Mouse (Mus musculus): ENCODE measurements at regions not wholly inside any gene's neighbourhood (a gene's known extent, or its start where the extent isn't known, plus 50 kb on each side); places are given as distances from the start of the nearest gene placed in this dataset.

DNA sequence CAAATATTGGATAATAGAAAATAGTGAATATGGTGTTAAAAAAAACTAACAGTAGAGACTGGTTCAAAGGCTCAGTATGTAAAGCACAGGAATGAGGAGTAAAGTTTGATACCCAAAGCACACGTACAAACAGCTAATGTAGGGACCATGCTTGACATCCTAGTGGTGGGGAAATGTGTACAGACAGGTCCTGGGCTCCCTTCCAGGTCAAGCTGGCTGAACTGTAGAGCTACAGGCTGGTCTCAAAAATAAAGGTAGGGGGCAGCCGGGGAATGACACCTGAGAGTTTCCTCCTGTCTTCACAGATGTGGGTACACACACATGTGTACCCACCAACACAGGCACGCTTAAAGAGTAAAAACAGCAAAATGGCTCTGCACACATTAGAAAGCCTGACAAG lies 309.9 kb upstream of the Nova1 start:
- Histone ChIP-seq H3K4me1 (ENCODE audit: control insufficient read depth, insufficient read depth, low read length) (no peaks in the 10 kb centered on the region), H3K4me3 (ENCODE audit: insufficient read depth, low read depth, low read length) (no peak overlapping the region), H3K27ac (ENCODE audit: insufficient read depth, low read depth, low read length) (no peak overlapping the region)
- WGBS = 85% methylated on average over 3 of the region's 3 CpGs
- no peak for TF ChIP-seq CTCF (IDR thresholded peaks at IDR 0.05; ENCODE audit: insufficient read depth, low read depth, low read length)
- TF ChIP-seq POLR2A (IDR thresholded peaks at IDR 0.05; ENCODE audit: insufficient read depth, low read depth, low read length) = no peak

DNA sequence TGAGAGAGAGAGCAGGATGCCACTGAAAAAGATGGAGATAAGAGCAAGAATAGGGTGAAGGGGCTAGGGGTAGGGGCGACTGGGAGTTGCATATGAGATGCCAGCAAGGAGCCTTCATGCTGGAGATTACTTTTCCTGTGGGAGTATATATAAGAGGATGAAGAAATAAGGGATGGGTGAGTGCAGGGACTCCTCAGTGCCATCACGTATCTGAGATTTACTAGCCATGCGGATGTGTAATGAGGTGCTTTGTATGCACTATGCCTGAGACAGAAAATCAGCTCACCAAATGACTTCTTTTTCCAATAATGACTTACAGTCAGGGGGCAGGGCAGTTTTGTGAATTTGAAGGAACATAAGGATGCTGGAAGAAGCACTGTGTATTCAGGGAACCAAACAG lies 302.7 kb upstream of the Nova1 start:
- Histone ChIP-seq H3K27ac (ENCODE audit: insufficient read depth, low read depth, low read length) (no peak overlapping the region), H3K4me3 (ENCODE audit: insufficient read depth, low read depth, low read length) (no peak overlapping the region), H3K4me1 (ENCODE audit: control insufficient read depth, insufficient read depth, low read length) (no peaks in the 10 kb centered on the region)
- WGBS = 85% methylated on average over 3 of the region's 3 CpGs
- no peak for TF ChIP-seq POLR2A (IDR thresholded peaks at IDR 0.05; ENCODE audit: insufficient read depth, low read depth, low read length)
- TF ChIP-seq CTCF (IDR thresholded peaks at IDR 0.05; ENCODE audit: insufficient read depth, low read depth, low read length) = no peak

DNA sequence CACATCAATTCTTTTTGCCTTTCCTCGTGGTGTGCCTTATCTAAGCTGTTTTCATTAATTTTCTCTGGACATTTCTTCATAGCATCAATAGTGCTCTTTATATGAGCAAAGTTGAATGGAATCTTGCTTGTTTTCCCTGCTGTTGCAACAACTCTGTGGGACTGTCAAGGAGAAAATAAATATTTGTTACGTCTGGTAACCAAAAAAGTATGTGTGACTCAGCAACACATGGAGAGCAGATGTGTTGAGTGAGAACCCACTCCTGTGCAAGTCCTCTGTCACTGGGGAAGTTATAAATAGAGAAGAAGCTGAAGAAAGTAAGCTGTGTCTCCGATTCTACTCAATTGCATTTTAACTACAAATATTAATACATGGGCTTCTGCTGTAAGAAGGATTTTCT lies 298.8 kb upstream of the Nova1 start:
- TF ChIP-seq POLR2A (IDR thresholded peaks at IDR 0.05; ENCODE audit: insufficient read depth, low read depth, low read length) (no peak), CTCF (IDR thresholded peaks at IDR 0.05; ENCODE audit: insufficient read depth, low read depth, low read length) (no peak)
- no peak overlapping the region for H3K27ac ChIP-seq (ENCODE audit: insufficient read depth, low read depth, low read length)
- WGBS = 46% methylated on average over 3 of the region's 3 CpGs

GRCm38 (mm10) chr12:47089234-47089633 lies 270.5 kb upstream of the Nova1 start:
- H3K4me3 ChIP-seq (ENCODE audit: insufficient read depth, low read depth, low read length) = no peak overlapping the region
- H3K27ac ChIP-seq (ENCODE audit: insufficient read depth, low read depth, low read length) = no peak overlapping the region
- H3K4me1 ChIP-seq (ENCODE audit: control insufficient read depth, insufficient read depth, low read length) = no peaks in the 10 kb centered on the region
- no peak for TF ChIP-seq CTCF (IDR thresholded peaks at IDR 0.05; ENCODE audit: insufficient read depth, low read depth, low read length)
- no peak for TF ChIP-seq POLR2A (IDR thresholded peaks at IDR 0.05; ENCODE audit: insufficient read depth, low read depth, low read length)

More for the DNA sequence above, 298.8 kb upstream of the Nova1 start:
- H3K4me1 ChIP-seq (ENCODE audit: control insufficient read depth, insufficient read depth, low read length) = no peaks in the 10 kb centered on the region
- no peak overlapping the region for H3K4me3 ChIP-seq (ENCODE audit: insufficient read depth, low read depth, low read length)

GRCm38 (mm10) chr12:47074961-47075360 lies 256.2 kb upstream of the Nova1 start:
- H3K4me1 ChIP-seq (ENCODE audit: control insufficient read depth, insufficient read depth, low read length) = no peaks in the 10 kb centered on the region
- H3K4me3 ChIP-seq (ENCODE audit: insufficient read depth, low read depth, low read length) = no peak overlapping the region
- no peak for TF ChIP-seq POLR2A (IDR thresholded peaks at IDR 0.05; ENCODE audit: insufficient read depth, low read depth, low read length)
- TF ChIP-seq CTCF (IDR thresholded peaks at IDR 0.05; ENCODE audit: insufficient read depth, low read depth, low read length) = no peak
- no peak overlapping the region for H3K27ac ChIP-seq (ENCODE audit: insufficient read depth, low read depth, low read length)
- WGBS = 75% methylated on average over 2 of the region's 2 CpGs

DNA sequence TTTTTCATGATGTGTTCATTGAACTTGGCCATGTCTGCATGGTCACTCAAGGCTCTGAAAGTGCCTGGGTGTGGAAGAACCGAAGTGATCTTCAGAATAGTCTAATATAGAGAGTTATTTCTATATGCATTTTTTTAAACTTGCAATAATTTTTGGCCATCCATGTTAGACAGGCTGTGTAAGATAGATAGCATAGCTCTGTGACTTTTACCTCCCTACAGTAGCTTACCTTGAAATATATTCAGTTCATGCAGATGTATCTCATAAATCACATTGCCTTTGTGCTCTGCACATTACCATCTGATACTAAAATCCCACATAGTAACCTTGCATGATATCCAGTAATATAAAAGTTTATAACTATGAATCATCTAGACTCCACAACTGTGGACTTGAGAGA lies 233.7 kb upstream of the Nova1 start:
- no peak overlapping the region for H3K27ac ChIP-seq (ENCODE audit: insufficient read depth, low read depth, low read length)
- TF ChIP-seq CTCF (IDR thresholded peaks at IDR 0.05; ENCODE audit: insufficient read depth, low read depth, low read length) = no peak
- TF ChIP-seq POLR2A (IDR thresholded peaks at IDR 0.05; ENCODE audit: insufficient read depth, low read depth, low read length) = no peak
- 77% methylated on average over 1 of the region's 1 CpGs for WGBS
- no peaks in the 10 kb centered on the region for H3K4me1 ChIP-seq (ENCODE audit: control insufficient read depth, insufficient read depth, low read length)
- H3K4me3 ChIP-seq (ENCODE audit: insufficient read depth, low read depth, low read length) = no peak overlapping the region

GRCm38 (mm10) chr12:47020810-47021348 lies 202.2 kb upstream of the Nova1 start:
- Histone ChIP-seq H3K4me3 (ENCODE audit: insufficient read depth, low read depth, low read length) (no peak overlapping the region), H3K27ac (ENCODE audit: insufficient read depth, low read depth, low read length) (no peak overlapping the region), H3K4me1 (ENCODE audit: control insufficient read depth, insufficient read depth, low read length) (no peaks in the 10 kb centered on the region)
- WGBS = 63% methylated on average over 6 of the region's 6 CpGs
- TF ChIP-seq CTCF (IDR thresholded peaks at IDR 0.05; ENCODE audit: insufficient read depth, low read depth, low read length) (no peak), POLR2A (IDR thresholded peaks at IDR 0.05; ENCODE audit: insufficient read depth, low read depth, low read length) (no peak)

- Histone ChIP-seq H3K4me1 (ENCODE audit: control insufficient read depth, insufficient read depth, low read length) (no peaks in the 10 kb centered on the region), H3K4me3 (ENCODE audit: insufficient read depth, low read depth, low read length) (no peak overlapping the region), H3K27ac (ENCODE audit: insufficient read depth, low read depth, low read length) (no peak overlapping the region)
- 91% methylated on average over 1 of the region's 1 CpGs for WGBS
- TF ChIP-seq CTCF (IDR thresholded peaks at IDR 0.05; ENCODE audit: insufficient read depth, low read depth, low read length) (no peak), POLR2A (IDR thresholded peaks at IDR 0.05; ENCODE audit: insufficient read depth, low read depth, low read length) (no peak)
Observed at GRCm38 (mm10) chr12:46992343-46992742, 173.6 kb upstream of the Nova1 start.

DNA sequence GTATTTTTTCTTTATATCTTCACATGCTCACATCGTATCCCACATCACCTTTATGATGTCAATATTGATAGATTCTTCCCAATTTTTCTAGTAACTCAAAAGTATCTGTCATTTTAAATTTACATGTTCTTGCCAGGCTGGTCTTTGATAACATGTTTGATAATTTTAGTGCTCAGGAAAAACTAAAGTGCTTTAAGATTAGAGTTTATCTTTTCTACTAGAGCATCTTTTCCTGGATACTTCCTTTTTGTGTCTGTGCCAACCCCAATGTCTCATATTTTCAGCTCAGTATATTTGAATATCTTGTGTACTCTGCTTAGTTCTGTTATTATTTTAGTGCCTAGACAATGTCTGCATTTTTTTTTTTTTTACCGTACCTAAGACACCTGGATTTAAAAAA lies 170.2 kb upstream of the Nova1 start:
- TF ChIP-seq CTCF (IDR thresholded peaks at IDR 0.05; ENCODE audit: insufficient read depth, low read depth, low read length) = no peak
- TF ChIP-seq POLR2A (IDR thresholded peaks at IDR 0.05; ENCODE audit: insufficient read depth, low read depth, low read length) = no peak
- H3K4me1 ChIP-seq (ENCODE audit: control insufficient read depth, insufficient read depth, low read length) = no peaks in the 10 kb centered on the region
- no peak overlapping the region for H3K4me3 ChIP-seq (ENCODE audit: insufficient read depth, low read depth, low read length)
- 82% methylated on average over 2 of the region's 2 CpGs for WGBS
- H3K27ac ChIP-seq (ENCODE audit: insufficient read depth, low read depth, low read length) = no peak overlapping the region

DNA sequence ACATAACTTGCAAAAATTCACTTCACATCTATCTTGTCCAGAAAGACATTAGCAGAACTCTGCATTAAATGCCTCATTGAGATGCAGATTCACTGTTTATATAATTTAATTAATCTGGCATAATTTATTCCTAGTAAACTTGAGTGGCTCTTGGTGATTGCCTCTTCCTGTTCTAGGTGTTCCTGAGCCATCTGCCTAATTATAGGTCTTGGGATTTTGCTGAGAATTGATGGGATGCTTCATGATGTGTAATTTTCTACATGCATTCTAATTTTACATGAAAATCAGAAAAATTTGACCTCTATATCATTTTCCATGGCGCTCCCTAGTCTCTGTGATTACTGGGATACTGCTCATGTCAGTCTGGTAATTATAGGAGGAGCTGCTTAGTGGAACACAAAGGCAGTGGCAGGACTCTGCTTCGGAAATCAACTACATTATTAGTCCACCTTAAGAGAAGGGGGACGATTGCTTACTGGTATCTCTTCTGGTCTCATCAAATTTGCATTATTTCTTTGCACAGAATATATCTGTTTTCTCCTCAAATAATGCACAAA lies 131.6 kb upstream of the Nova1 start:
- WGBS = 43% methylated on average over 3 of the region's 3 CpGs
- H3K27ac ChIP-seq (ENCODE audit: insufficient read depth, low read depth, low read length) = no peak overlapping the region
- no peak overlapping the region for H3K4me3 ChIP-seq (ENCODE audit: insufficient read depth, low read depth, low read length)
- no peak for TF ChIP-seq CTCF (IDR thresholded peaks at IDR 0.05; ENCODE audit: insufficient read depth, low read depth, low read length)
- TF ChIP-seq POLR2A (IDR thresholded peaks at IDR 0.05; ENCODE audit: insufficient read depth, low read depth, low read length) = no peak
- no peaks in the 10 kb centered on the region for H3K4me1 ChIP-seq (ENCODE audit: control insufficient read depth, insufficient read depth, low read length)
